Mouse (Mus musculus): ENCODE measurements around the gene Gigyf2. TPM values are rescaled to one million over a fixed set of nuclear protein-coding genes. Genes with fewer than 3 reads are reported as not detected.

Gene Gigyf2
- 120 TPM for total RNA-seq (2023)

GRCm38 (mm10) chr1:87326742-87327163, at the start of gene Gigyf2:
Gene Gigyf2 (plus strand): TSS chr1:87326998.

GRCm38 (mm10) chr1:87394594-87394993, 67.8 kb downstream of the Gigyf2 start, which contains the start of gene Kcnj13:
Gene Kcnj13 (minus strand): TSS chr1:87394729.

GRCm38 (mm10) chr1:87469971-87470370, 143.2 kb downstream of the Gigyf2 start, which contains the start of gene Snorc:
Gene Snorc (plus strand): TSS chr1:87470271.

Other genes with a start within 250 kb of the Gigyf2 start
- not detected for gene Alppl2, start 237.1 kb upstream of the Gigyf2 start, total RNA-seq (2023)
- gene Alpi, start 225.4 kb upstream of the Gigyf2 start, total RNA-seq (2023): not detected
- not detected for gene Akp3, start 202.0 kb upstream of the Gigyf2 start, total RNA-seq (2023)
- not detected for gene Ecel1, start 170.5 kb upstream of the Gigyf2 start, total RNA-seq (2023)
- not detected for gene Prss56, start 143.7 kb upstream of the Gigyf2 start, total RNA-seq (2023)
- not detected for gene Chrnd, start 136.4 kb upstream of the Gigyf2 start, total RNA-seq (2023)
- gene Chrng, start 122.3 kb upstream of the Gigyf2 start, total RNA-seq (2023): not detected
- 134 TPM for gene Eif4e2, start 113.1 kb upstream of the Gigyf2 start, total RNA-seq (2023)
- 0.31 TPM for gene Efhd1, start 62.6 kb upstream of the Gigyf2 start, total RNA-seq (2023)
- gene Kcnj13, start 67.7 kb downstream of the Gigyf2 start, total RNA-seq (2023): not detected
- gene Snorc, start 143.3 kb downstream of the Gigyf2 start, total RNA-seq (2023): not detected
- not detected for gene Neu2, start 182.9 kb downstream of the Gigyf2 start, total RNA-seq (2023)
- gene Ngef, start 246.9 kb downstream of the Gigyf2 start, total RNA-seq (2023): not detected

Data from CD8-positive naive resting alpha-beta T cell, adult 57 days (primary cell).